Mouse (Mus musculus) gastrocnemius, adult 2 months (tissue): ENCODE measurements around the gene Irak3. TPM values are rescaled to one million over a fixed set of nuclear protein-coding genes. Genes with fewer than 3 reads are reported as not detected.

Source experiments
- DNase-seq: peaks from one replicate; pipeline ENCODE4 v3.0.0; 2022
- H3K27ac ChIP-seq: fragments of 200-600 bp; 2 replicates; pipeline ENCODE4 v1.8.1; 2022; ENCODE audit warnings: mild to moderate bottlenecking
- H3K4me3 ChIP-seq: fragments of 200-600 bp; 2 replicates; pipeline ENCODE4 v1.8.1; 2022; ENCODE audit warnings: mild to moderate bottlenecking, moderate library complexity
- CTCF ChIP-seq: fragments of 200-600 bp; IDR thresholded peaks from 2 replicates; pipeline ENCODE4 v1.8.1; 2022; ENCODE audit warnings: antibody characterized with exemption, mild to moderate bottlenecking, moderate library complexity
- intact Hi-C: fragments of 180-260 bp; cut with DNase I; formaldehyde crosslinking; loops from one replicate; pipeline ENCODE4 v1.15.1; 2025
- total RNA-seq, 2 experiments: library from RNA; stranded (reverse); gene quantifications; 2 replicates each; pipeline ENCODE4 v1.2.3; 2021

Gene Irak3
- total RNA-seq, 2 experiments from 2014 or later, result 2.6 to 2.7 TPM

DNA sequence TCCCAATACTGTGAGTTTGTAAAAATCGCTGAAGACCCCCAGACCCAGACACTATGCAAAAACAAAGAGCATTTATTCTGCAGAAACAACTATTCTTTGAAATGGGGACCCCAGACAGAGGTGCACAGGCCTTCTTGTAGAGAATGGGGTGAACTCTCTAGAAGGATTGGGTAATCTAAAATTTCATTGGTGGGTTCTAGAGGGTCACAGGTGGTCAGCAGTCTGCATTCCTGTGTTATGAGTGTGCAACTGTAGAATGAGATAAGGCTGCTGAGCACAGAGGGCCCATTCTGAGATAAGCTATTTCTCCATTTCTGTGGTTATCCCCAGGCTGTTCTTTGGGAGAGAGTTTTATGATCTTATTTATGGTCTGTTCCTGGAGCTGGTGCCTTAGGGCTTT, 33.9 kb downstream of the Irak3 start:
- intact Hi-C loops, result no loop called here
- Histone ChIP-seq H3K27ac (no peak overlapping the region), H3K4me3 (no peak overlapping the region)
- DNase-seq, result no peak
- no peak for TF ChIP-seq CTCF

DNA sequence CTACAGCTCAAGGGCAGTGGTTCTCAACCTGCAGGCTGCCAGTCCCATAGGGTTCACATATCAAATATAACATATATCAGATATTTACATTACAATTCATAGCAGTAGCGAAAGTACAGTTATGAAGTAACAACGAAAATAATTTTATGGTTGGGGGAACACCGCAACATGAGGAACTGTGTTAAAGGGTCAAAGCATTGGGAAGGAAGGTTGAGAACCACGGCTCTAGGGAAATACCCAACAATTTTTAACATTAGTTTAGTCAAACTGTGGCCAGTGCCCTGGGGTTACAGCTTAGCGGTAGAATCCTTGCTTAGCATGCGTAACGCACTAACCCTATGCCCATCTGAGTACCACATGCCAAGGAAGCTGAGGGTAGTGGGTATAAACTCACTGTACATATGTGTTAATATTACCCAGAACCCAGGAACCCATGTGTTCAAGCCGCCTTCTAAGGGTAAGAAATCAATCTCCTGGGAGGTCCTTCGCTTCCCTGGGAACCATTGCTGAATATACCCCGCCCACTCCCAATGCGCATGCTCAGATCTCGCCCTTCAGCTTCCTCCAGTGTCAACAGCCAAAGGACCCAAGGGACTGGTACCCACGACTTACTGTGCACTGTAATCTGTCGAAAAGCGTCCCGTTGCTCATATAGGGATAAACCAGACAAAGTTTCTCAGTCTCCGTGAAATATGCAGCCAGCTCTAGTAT, 36.0 kb downstream of the Irak3 start:
- no peak for DNase-seq
- intact Hi-C loops, result no loop called here
- no peak overlapping the region for H3K4me3 ChIP-seq
- TF ChIP-seq CTCF, result no peak
- H3K27ac ChIP-seq, result no peak overlapping the region

DNA sequence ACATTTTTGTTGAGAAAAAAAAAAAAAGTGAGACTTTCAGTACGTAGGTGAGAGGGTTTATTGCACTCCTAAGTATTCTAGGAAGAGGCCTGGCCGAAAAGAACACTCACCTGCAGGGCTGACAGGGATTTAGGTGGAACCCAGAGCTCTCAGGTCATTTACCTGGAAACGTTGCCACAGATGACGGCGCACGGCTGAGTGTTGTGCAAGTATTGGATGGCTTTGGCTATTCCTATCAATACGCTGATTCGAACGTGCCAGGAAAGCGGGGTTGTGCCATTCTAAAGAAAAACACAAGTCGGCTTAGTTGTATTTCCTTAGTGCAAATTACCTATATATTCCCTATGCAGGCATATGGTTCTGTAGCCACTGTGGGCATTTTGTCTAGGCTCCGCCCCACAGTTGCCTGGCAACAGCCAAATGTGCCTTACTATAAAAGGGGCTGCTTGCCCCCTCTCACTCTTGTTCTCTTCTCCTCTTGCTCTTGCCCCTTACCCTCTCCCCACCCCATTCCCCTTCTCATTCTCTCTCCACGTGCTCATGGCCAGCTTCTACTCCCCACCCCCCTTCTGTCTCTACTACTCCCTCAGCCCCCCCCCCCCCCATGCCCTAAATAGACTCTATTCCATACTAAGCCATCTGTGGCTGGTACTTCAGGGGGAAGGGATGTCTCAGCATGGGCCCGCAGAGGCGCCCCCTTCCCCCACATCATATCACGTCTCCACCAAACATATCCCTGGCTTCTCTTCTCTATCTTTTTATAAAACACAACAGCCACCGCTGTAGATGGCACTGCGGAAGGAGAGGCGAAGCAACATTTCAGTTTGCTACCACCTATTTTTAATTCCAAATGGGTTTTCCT, 36.8 kb downstream of the Irak3 start:
- DNase-seq, result no peak
- intact Hi-C loops, result no loop called here
- no peak for TF ChIP-seq CTCF

DNA sequence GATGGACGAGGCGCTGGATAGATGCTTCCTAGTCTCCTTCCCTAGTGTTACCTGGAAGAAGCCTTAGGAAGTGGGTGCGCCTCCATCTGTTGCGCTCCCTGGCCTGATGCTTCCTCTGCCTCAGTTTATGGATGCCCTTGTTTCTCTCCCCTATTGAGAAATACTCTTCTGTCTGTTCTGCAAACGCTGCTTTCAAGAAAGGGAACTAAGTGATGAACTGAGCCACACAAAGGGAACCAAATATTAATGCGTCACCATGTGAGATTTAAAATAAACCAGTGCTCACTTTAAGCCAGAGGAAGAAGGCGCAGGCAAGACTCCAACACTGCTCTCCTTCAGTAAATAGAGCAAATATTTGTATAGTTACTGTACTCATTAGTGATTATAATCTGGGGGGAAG, 38.4 kb downstream of the Irak3 start:
- no peak for DNase-seq
- Histone ChIP-seq H3K4me3 (no peak overlapping the region), H3K27ac (no peak overlapping the region)
- TF ChIP-seq CTCF, result no peak
- intact Hi-C loops, result no loop called here

More for the DNA sequence above, 36.8 kb downstream of the Irak3 start:
- Histone ChIP-seq H3K27ac (no peak overlapping the region), H3K4me3 (no peak overlapping the region)

DNA sequence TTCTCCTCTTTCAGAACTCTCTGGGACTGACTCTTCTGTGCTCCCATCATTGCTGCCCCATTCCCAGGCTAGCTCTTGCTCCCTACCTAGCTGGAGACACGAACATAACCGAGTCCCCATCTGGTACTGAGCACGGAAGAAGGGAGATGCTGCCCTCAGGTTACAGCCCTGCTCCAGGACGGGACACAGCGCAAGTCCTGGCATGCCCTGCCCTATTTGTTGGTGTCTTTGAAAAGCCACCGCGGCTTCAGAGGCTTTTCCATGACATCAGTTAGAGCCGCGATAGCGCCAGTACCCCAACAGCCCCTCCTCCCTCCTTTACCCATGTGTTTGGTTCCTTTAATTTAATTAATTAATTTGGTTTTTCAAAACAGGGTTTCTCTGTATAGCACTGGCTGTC, 39.1 kb downstream of the Irak3 start:
- no peak overlapping the region for H3K4me3 ChIP-seq
- no peak for TF ChIP-seq CTCF
- no peak for DNase-seq
- H3K27ac ChIP-seq, result no peak overlapping the region
- intact Hi-C loops, result no loop called here

DNA sequence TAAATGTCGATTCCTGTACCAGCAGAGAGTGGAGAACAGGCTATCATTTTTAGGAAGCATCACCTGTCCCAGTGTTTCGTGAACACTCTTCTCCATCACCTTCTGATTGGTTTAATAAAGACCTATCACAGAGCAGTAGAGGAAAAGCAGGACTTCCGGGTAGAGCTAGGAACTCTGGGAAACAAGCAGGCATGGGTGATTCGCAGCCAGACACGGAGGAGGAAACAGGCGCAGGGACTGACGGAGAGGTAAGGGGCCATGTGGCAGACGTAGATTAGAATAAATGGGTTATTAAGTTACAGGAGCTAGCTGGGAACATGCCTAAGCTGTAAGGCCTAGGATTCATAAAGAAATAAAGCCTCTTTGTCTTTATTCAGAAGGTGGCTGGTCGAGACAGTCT, 41.4 kb downstream of the Irak3 start:
- no peak for TF ChIP-seq CTCF
- intact Hi-C loops, result no loop called here
- no peak overlapping the region for H3K27ac ChIP-seq

DNA sequence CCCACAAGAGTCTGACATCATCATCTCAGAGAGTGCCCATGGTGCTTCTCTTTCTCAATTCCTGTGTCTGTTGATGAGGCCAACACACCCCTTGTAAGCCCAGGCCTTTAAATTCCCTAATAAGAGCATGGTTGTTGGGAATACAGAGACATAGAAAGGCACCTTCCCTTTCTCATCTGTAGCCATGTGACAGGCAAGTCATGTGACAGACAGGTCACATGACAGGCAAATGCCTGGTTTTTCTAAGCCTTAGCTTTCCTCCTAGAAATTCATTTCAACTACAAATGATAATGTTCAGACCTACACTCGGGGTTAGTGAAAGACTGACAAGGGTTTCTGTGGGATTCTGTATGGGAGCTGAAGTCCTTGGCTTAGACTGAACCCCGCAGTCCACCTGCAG, 48.0 kb downstream of the Irak3 start:
- intact Hi-C loops, result no loop called here
- no peak for TF ChIP-seq CTCF
- H3K4me3 ChIP-seq, result no peak overlapping the region
- DNase-seq, result no peak
- no peak overlapping the region for H3K27ac ChIP-seq

More for the DNA sequence above, 41.4 kb downstream of the Irak3 start:
- DNase-seq, result no peak
- no peak overlapping the region for H3K4me3 ChIP-seq

DNA sequence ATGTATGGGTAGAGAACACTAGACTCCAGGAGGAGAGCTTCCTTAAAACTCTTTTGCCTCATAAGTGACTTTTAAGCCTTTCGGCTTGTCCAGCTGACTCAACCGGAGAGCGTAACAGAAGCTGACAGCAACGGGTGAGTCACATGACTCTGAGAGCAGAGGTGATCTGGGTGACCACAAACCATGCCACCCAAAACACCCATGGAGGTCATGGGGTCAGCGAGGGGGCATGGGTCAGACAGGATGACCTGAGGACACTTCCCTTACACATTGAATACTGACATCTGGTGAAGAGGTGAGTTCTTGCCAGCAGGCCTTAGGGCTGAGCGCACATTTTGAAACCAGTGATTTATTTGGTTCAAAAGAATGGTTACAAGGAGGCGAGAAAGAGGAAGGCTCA, 50.3 kb downstream of the Irak3 start:
- DNase-seq, result no peak
- intact Hi-C loops, result no loop called here
- no peak overlapping the region for H3K27ac ChIP-seq
- H3K4me3 ChIP-seq, result no peak overlapping the region
- TF ChIP-seq CTCF, result no peak

DNA sequence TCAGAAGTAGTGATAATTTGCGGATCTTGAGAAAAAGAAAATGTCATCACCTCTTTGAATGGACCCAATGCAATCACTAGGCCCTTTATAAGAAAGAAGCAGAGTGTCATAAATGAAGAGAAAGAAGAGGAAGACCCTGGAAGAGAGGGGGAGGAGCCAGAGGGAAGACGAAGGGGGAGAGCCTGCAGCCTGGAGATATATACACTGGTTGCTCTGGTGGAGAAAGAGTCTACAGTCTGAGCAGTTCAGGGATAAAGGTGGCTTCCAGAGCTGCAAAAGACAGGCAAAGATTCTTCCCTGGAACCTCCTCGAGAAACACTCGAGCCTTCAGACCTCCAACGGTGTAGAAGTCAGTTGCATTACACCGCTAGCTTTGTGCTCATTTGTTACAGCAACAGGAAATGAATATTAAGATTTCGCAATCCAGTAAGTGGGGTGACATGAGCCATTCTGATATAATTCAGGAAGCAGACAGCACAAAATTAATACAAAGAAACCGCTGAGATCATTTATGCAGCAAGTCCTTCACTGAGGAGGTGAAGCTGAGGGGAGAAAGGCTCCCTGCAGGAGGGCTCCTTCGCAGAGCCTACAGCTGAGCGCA, 60.9 kb downstream of the Irak3 start:
- intact Hi-C loops, result no loop called here
- no peak for TF ChIP-seq CTCF
- H3K4me3 ChIP-seq, result no peak overlapping the region
- DNase-seq, result no peak
- H3K27ac ChIP-seq, result no peak overlapping the region

DNA sequence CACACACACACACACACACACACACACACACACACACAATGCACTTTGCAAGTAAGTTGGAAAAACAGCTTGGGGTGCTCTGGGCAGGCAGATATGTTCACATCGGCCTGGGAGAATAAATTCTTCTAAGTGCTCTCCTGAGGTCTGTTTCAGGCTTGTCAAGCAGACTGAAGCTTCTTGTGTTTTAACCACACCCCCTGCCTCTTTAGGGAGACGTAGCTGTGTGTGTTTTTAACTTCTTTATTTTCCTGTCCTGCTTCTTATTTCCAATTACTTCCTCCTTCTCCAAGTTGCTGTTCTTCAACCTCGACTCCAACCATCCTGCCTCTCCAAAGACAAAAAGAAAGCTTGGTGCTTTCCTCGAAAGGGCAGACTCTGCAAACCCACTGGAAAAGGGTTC, 61.7 kb downstream of the Irak3 start:
- no peak for DNase-seq
- TF ChIP-seq CTCF, result no peak
- no peak overlapping the region for H3K27ac ChIP-seq
- intact Hi-C loops, result no loop called here
- H3K4me3 ChIP-seq, result no peak overlapping the region

DNA sequence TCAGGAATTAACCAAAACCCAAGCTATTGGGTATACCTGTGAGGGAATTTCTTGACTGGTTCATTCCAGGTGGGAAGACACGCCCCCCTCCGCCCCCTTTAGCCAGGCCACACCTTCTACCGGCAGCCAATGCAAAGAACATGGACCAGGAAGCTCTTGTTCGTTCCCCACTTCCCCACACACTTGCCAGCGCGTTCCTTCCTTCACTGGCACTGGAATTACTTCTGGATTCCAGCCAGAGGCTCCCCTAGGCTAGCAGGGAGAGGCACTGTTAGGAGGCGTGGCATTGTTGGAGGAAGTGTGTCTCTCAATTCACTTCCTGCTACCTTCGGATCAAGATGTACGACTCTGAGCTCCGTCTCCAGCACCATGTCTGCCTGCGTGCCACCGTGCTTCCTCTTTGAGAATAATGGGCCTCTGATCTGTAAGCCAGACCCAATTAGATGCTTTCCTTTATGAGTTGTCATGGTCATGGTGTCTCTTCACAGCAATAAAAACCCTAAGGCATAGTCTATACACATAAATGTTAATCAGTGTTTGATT, 65.8 kb downstream of the Irak3 start:
- H3K4me3 ChIP-seq, result no peak overlapping the region
- intact Hi-C loops, result no loop called here
- no peak overlapping the region for H3K27ac ChIP-seq
- DNase-seq, result no peak
- no peak for TF ChIP-seq CTCF

DNA sequence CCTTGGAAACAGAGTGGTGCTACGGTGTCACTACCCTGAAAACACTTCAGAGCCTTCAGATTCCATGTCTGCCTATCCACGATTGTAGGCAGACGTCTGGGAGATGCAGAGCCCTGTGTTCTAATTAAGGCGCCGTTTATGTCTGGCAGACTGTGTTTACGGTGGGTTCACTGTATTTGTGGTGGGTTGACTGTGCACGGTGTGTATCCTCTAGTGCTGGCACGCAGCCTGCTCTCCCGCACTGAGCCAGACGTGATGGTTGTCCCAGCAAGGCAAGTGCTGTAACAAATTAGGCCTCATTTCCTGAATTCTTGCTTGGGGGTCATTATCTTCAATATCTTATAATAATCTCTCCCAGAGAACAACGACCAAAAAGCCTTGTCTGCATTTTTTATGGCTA, 68.2 kb downstream of the Irak3 start:
- intact Hi-C loops, result no loop called here
- Histone ChIP-seq H3K4me3 (no peak overlapping the region), H3K27ac (no peak overlapping the region)
- DNase-seq, result no peak
- TF ChIP-seq CTCF, result no peak

DNA sequence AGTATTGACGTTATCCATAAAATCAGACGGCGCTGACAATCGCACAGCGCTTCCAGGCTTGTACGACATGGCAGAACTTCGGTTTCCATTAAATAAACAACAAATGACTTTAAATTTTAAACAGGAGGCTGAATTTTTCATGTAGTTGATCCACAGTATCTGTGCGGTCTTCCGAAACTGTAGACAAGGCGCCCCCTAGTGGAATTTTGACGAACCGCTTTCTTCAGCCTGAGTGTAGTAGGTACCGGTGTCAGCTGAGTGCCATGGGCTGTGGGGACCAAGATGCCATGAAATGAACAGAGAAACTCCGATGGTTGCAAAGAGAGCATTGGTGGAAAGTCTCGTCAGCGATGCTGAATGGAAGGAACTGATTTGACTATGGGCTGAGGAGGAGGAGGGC, 71.3 kb downstream of the Irak3 start:
- intact Hi-C loops, result no loop called here
- H3K27ac ChIP-seq, result no peak overlapping the region
- TF ChIP-seq CTCF, result peak; percentile 65
- H3K4me3 ChIP-seq, result no peak overlapping the region
- peak; percentile 42 for DNase-seq
